Mouse (Mus musculus): ENCODE results near the gene Pced1a.

The Pced1a gene

DNA sequence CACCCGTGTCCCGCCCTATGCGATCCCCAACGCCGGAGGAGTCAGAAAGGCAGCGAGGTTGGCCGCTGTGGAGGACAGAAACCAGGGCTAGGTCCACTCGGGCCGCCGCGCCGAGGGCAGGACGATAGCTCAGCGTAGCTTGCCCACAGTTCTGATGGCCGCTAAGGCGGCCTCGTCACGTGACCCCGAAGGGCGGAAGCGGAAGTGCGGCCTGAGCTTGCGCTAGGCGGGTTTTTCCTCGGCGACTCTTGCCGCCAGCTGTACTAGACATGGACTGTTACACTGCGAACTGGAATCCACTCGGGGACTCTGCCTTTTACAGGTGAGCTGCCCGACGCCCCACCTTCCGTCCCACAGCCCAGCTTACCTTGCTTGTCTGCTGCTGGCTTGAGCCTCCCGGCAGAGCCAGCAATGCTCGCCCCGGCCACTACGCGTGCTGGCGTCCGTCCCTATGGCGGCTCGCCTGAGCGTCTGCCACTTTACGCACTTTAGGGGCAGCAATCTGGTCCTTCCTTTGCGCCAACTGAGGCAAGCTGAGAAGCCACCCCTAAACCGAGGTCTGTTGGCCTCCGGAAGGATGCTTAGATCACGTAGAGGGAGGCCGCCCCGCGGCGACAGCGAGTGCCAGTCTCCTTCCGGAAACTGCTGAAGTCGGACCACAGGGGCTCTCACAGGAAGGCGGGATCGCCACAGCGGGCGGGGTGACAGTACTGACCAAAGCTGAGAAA, at the start of gene Pced1a, which contains the start of gene Vps16:
Gene Pced1a (minus strand): TSS at position 576 of the 728 bp plus-strand sequence.
Gene Vps16 (plus strand): TSS at position 214 of the 728 bp plus-strand sequence.
- DNase-seq: peak; percentile 95

GRCm38 (mm10) chr2:130472908-130473510, 48.5 kb upstream of the Pced1a start:
- DNase-seq: no peak

DNA sequence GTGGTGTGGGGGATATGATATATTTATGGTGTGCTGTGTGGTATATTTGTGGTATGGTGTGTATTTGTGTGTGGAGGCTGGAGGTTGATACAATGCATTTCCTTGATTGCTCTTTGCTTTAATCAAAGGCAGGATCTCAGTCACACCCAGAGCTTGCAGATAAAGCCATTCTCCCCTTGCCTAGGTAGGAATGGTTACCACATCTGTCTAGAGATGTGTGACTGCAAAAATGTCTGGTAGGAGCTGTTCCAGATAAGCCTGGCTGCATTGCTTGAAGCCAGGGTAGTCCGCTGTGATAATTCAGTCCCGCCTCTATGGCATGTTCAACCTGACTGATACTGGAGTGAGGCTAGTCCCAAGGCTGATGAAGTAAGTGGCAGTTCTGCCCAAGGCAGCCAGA, 45.4 kb upstream of the Pced1a start:
- DNase-seq: no peak

DNA sequence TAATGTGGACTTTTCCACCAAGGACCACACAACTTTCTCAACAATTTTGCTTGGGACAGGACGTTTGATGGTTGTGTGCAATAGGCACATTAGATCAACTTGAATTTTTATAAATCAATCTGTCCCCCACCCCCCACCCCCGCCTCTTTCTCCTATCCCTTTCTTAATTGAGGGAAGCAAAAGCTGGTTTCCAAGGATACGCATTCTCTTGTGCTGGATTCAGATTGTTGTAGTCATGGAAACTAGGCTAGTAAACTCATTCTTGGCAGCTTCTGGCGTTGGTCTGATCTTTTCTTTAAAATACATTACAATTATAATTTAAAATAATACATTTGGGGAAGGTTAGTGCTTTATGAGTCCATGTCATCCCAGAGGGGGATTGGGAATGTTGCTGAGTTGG, 44.9 kb upstream of the Pced1a start:
- DNase-seq: no peak

DNA sequence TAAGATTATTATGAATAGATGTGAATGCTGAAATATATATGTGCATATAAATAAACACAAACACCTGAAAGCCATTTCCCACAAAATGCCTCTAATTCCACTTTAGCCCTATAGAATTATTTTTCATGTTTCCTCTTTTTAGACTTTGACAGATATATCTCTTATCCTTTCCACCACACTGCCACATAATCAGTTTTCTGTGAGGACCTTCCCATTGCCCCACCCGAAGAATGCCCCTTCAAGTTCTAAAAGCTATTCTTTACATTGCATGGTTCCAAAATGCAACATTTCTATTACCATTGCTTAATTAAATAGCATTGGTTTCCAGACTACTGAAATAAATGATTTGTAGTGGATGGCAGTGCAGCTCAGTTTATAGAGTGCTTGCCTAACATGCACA, 41.9 kb upstream of the Pced1a start:
- no peak for DNase-seq

- DNase-seq: no peak
Observed at GRCm38 (mm10) chr2:130461287-130462071, 37.0 kb upstream of the Pced1a start.

DNA sequence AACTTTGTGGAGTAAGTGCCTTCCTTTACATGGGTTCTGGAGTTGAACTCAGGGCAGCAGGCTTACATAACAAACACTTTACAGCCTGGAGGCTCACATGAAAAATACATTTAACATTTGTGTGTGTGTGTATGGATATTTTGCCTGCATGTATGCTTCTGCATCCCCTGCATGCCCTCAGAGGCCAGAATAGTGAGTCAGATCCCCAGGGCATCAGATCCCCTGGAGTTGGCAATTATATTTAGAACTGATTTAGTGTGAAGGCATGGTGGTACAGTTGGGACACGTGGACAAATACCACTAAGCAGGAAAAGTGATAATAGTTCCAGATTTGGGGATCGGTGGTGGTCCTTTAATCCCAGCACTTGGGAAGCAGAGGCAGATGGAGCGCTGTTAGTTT, 35.1 kb upstream of the Pced1a start:
- DNase-seq: no peak

DNA sequence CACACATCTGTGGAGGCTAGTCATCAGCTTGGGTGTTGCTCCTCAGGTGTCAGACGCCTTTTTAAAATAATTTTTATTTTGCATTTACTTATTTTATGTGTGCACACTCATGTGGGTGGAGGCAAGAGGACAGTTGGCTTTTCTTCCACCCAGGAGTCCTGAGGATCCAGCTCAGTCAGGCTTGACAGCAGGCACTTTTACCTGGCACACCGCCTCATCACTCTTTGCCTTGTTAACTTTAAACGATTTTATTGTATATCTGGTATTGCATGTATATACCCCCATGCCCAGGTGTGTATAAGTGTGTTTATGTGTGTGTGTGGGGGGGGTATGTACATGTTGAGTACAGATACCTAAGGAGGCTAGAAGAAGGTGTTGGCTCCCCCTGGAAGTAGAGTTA, 33.4 kb upstream of the Pced1a start:
- DNase-seq: no peak

GRCm38 (mm10) chr2:130454748-130455370, 30.4 kb upstream of the Pced1a start:
- peak; percentile 38 for DNase-seq

DNA sequence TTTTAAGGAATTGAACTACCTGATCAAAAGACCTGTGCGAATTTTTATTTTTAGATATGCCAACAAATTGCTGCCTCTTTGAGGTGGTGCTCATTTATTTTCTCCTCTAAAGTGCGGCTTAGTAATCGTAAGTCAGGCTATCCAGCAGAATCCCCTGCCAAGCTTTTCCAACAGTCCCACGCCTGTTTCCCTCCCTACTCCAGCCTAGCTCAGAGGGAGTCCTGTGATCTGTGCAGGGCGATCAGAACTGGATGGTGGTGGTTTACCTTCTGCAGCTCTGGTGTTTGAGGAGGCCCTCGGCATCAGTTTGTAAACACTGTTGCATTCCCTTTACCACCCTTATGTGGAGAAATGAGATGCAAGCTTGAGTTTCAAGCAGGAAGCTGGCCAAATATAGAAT, 28.9 kb upstream of the Pced1a start:
- no peak for DNase-seq

DNA sequence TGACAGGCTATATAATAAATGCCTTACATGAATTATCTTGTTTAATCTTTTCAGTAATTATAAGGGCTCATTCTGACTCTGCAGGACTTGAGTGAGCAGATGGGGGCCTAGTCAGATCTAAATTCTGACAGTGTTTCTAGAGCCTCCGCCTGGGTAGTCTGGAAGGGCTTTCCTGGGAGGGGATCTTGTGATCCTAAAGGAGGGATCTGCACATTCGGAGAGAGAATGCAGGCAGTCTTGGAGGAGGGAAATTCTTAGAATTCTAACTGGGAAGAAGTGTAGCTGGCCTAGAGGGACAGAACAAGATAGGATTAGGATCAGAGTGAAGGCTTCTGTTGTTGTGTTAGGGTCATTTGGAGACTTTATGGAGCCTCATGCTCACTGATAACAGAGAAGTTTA, 27.8 kb upstream of the Pced1a start:
- DNase-seq: no peak

DNA sequence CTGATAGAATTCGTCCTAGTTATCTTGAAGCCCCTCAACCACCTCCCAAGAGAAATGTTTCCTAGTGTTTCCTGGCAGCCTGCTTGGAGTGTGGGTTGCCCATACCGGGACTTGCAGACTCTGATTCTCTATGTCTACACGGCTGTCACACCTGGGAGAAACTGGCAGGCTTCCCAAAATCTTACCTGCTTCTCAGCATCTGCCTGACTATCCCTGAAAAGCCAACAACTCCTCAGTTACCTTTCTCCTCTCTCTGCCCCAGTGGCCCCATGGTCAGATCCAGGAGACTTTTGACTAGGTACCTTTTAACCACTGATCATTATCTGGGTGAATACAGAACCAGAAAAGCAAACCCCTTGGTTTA, 27.2 kb upstream of the Pced1a start:
- DNase-seq: no peak

DNA sequence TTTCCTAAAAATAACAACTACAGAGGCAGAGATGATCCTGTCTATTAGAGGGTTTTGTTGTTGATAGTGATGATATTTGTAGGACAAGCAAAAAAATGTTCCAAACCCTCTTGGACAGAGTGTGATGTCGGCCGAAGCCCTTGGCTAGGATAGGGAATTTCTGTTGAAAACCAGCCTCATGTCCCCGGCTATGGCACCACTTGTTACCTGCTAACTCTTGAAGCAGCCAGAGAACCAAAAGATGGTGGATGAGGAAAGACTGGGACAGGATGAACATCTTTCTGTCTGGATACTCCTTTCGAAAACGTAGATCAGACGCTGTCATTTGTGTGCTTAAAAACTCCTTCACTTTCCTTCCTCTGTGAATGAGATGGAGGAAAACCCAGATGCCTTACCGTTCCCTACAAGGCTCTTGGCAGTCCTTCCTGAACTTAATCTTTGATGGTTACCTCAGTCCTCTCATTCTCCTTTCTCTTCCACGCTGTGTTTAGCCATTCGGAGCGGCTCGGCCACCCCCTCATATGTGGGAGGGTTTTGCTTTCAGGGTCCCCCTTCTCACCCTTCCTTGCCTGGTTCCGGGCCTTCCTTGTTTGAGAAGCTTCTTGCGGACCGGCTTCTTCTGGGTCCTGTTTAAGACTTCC, 26.7 kb upstream of the Pced1a start:
- no peak for DNase-seq

- peak; percentile 87 for DNase-seq
Observed at GRCm38 (mm10) chr2:130450434-130450796, 25.9 kb upstream of the Pced1a start.

DNA sequence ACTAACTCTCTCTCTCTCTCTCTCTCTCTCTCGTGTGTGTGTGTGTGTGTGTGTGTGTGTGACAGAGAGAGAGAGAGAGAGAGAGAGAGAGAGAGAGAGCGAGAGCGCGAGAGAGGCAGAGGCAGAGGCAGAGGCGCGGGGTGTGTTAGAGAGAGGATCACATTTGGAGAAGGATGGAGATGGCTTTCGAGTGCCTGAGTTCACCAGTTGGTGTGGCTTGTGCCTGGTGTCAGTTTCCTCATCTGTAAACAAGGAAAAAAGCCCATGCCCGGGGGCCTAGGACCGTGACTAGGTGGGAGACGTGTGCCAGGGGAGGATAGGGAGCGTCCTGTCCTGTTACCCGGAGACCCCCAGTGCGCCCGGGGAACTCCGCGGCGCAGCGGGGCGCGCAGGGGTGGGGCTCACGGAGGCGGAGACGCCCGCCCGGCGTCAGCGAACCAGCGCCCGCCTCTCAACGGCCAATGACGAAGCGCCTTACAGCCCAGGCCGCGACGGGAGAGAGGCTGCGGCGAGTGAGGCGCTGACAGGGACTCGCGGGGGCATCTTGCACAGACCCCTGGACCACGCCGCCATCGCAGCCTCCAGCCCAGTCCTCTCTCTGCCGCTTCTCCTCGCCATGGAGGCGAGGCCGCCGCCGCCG, 25.4 kb upstream of the Pced1a start, which contains the start of gene Ptpra:
Gene Ptpra (plus strand): TSS at position 485 of the 640 bp plus-strand sequence.
- DNase-seq: peak; percentile 94

DNA sequence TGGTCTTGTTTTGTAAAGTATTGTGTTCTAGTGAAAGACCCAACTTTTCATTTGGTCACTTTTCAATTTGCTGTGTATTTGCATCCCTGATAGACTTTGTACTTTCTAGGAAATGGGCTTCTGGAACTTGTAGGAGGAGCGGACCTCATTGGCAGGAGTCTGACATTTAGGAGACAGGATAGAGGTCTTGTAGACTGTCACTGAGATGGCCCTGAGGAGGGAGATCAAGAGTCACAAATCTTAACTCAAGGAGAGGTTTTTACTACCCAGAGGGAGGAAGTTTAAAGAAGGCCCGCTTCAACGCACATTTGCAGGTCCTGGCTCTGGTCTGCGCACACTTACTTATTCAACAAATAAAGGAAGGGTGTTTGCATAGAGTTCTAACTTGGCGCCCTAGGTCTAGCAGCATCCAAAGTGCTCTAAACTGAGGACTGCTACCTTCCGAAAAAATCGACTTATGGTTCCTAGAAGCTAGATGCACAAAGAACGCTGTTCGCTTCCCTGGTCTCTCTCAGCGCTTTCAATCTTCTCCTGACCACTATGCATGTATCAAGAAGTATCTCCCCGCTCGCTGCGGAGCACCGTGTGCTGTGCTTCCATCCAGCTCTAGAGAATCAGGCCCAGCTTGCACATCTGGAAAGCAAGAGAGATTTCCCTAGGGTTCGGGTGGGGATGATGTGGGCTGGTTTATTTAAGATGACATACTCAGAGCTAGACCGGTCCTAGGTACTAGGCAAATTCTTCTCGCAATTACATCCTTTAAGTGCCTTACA, 24.7 kb upstream of the Pced1a start:
- no peak for DNase-seq

DNA sequence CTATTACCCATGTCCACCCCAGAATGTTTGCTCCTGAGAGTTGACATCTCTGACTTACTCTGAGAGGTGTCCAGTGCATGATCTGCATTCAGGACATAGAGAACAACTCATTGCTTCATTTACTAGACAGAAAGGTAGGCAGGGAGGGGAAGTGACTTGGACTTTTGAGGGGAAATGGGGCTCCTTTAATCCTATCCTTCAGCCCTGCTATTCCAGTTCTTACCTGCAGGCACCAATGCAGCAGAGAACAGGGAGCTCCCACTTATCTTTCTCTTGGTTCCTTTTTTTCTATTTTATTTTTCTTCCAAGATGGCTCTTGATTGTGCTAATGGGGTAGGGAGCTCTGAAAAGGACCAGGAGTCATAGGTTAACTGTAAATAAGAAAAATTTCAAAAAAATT, 23.9 kb upstream of the Pced1a start:
- DNase-seq: no peak

DNA sequence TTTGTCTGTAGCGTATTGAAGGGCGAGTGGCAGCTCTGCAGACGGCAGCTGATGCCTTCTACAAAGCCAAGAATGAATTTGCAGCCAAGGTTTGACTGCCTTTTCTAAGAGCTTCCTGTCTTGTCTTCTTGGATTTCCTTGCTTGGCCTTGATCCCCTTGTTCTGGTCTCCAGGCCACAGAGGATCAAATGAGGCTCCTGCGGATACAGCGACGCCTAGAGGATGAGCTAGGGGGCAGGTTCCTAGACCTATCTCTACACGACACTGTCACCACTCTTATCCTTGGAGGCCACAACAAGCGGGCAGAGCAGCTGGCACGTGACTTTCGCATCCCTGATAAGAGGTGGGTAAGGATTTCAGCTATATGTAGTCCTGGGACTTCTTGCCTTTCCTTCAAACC, 17.7 kb upstream of the Pced1a start:
- DNase-seq: no peak

DNA sequence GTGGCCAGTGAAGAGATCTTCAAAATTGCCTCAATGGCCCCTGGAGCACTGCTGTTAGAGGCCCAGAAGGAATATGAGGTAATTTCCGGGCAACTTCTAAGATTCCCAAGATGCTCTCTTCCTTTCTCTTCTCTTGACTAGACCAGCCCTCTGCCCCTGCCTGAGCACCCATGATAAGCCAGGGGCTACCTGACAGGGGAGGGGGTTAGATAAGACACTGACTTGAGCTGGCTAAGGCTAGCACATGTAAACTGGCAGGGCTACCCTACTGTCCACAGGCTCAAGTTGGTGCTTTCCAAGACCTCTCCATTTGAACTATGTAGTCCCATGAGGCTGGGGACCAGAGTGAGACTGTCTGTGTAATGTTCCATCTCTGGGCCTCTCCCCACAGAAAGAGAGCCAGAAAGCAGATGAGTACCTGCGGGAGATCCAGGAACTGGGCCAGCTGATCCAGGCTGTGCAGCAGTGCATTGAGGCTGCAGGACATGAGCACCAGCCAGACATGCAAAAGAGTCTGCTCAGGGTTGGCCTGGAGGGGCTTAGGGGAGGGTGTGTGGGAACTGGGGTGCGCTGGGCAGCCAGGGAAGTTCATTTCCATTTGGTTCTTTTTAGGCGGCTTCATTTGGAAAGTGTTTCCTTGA, 15.5 kb upstream of the Pced1a start:
- DNase-seq: no peak

DNA sequence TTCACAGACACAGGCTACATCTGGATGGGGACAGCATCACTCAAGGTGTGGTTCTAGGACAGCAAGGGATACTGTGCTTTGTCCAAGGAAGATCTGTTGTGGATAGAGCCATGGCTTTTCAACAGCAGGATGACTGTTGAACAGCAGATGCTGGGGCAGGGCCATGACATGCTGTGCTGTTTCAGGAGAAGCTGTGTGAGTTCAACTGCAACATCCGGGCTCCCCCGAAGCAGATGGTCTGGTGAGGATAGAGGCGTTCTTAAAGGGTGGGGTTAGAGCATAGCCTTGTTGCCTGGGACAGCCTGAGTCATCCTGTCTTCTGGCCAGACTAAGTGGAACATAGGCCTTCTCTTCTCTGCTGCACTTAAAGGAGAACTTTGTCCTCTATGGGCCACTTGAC, 14.4 kb upstream of the Pced1a start:
- no peak for DNase-seq

- DNase-seq: no peak
Observed at GRCm38 (mm10) chr2:130436769-130437168, 12.3 kb upstream of the Pced1a start.
